10 mouse cellular contexts compared by ENCODE assay signal in the genomic region with DNA sequence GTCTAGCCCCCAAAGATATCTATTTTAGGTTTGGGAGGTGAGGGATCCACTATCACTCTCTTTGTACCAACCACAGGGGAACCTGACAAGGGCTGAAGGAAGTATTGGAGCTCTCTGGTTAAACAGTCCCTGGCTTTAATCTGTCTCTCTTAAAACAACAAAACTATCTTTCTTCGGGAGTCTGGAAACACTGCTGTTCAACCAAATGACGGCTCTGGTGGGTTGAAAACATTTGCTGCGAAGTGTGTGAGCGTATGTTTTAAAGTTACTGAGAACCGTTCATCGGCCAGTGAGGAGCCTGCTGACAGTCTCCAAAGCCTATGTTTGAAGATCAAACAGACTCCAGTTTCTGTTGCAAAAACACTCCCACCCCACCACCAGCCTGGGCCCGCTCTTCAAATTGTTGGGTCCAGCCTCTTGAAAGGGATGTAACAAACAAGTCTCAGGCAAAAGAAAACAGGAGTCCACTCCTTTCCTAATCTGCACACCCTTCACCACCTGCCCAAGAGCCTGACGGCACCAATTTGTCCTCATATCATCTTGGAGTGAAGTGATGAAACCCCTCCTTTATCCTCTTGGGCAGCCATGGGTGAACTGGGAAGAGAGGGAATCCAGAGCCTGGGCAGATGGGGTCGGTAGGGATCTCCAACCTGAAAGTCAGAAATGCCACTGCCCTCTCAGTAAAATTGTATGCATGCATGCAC. TPM values are rescaled to one million over a fixed set of nuclear protein-coding genes. Genes with fewer than 3 reads are reported as not detected.
DNase-seq lines count a peak whose midpoint lies in the region; ATAC-seq and TF ChIP-seq lines count a peak whose summit lies in the region.
"Had no signal": no experiment of that assay in that cellular context is flagged by ENCODE, and none has a peak within 500 bp of the region (broad histone marks: within the 10 kb centered on the region; RNA-seq: fewer than 3 reads in every experiment).

No protein-coding gene starts in this region.

- H3K27me3 ChIP-seq in heart, embryonic 12.5 days (replicated peaks): peaks cover 92% of the 10 kb centered on the region
- H3K27me3 ChIP-seq in lung, embryonic 14.5 days (ENCODE audit: insufficient read depth, low read length): peaks cover 16% of the 10 kb centered on the region
- H3K27me3 ChIP-seq in forebrain, postnatal 0 days (ENCODE audit: insufficient read depth, low read length): peaks cover 11% of the 10 kb centered on the region
- peaks cover 25% of the 10 kb centered on the region for H3K27me3 ChIP-seq in midbrain, embryonic 15.5 days (replicated peaks)

- H3K4me2 ChIP-seq in heart, embryonic 12.5 days: peak overlapping the region; percentile 49
- peak overlapping the region; percentile 38; the same call in 1 of the 2 replicates for H3K4me2 ChIP-seq in lung, embryonic 14.5 days
- H3K4me2 ChIP-seq in forebrain, postnatal 0 days (ENCODE audit: low read depth): no peak overlapping the region
- H3K4me2 ChIP-seq in midbrain, embryonic 15.5 days: peak overlapping the region; percentile 7; the same call in 1 of the 2 replicates

- H3K9me3 ChIP-seq in heart, embryonic 12.5 days (replicated peaks): no peaks in the 10 kb centered on the region
- H3K9me3 ChIP-seq in lung, embryonic 14.5 days (ENCODE audit: low read depth, low read length): no peaks in the 10 kb centered on the region
- H3K9me3 ChIP-seq in forebrain, postnatal 0 days (ENCODE audit: low read length): no peaks in the 10 kb centered on the region
- no peaks in the 10 kb centered on the region for H3K9me3 ChIP-seq in midbrain, embryonic 15.5 days

- WGBS in heart, embryonic 12.5 days: 8% methylated on average over 9 of the region's 9 CpGs
- 39% methylated on average over 9 of the region's 9 CpGs for WGBS in lung, embryonic 14.5 days
- 53% methylated on average over 9 of the region's 9 CpGs for WGBS in forebrain, postnatal 0 days
- 29% methylated on average over 9 of the region's 9 CpGs for WGBS in midbrain, embryonic 15.5 days

- intact Hi-C loops in heart, postnatal 25 days (cut with DNase I): no loop called here

- H3K36me3 ChIP-seq in heart, embryonic 12.5 days: no peaks in the 10 kb centered on the region
- H3K36me3 ChIP-seq in lung, embryonic 14.5 days (ENCODE audit: insufficient read depth): 0 out of 2 replicates have a peak, but pooled peaks cover 4% of the 10 kb centered on the region
- H3K36me3 ChIP-seq in forebrain, postnatal 0 days (ENCODE audit: insufficient read depth): no peaks in the 10 kb centered on the region
- H3K36me3 ChIP-seq in midbrain, embryonic 15.5 days (replicated peaks): no peaks in the 10 kb centered on the region

- no peak for TF ChIP-seq CTCF in lung, embryonic 14.5 days (IDR thresholded peaks at IDR 0.05; ENCODE audit: low read depth)
- TF ChIP-seq CTCF in forebrain, postnatal 0 days (IDR thresholded peaks at IDR 0.05; ENCODE audit: low read depth): no peak

- peaks cover 37% of the 10 kb centered on the region for H3K4me1 ChIP-seq in heart, embryonic 12.5 days (replicated peaks)
- 0 out of 2 replicates have a peak, but pooled peaks cover 3% of the 10 kb centered on the region for H3K4me1 ChIP-seq in lung, embryonic 14.5 days (ENCODE audit: insufficient read depth)
- peaks cover 3% of the 10 kb centered on the region; the same call in 1 of the 2 replicates for H3K4me1 ChIP-seq in forebrain, postnatal 0 days (ENCODE audit: insufficient read depth)
- H3K4me1 ChIP-seq in midbrain, embryonic 15.5 days: peaks cover 17% of the 10 kb centered on the region

- no peak for ATAC-seq in heart, embryonic 12.5 days (ENCODE audit: insufficient number of reproducible peaks, low FRiP score)
- ATAC-seq in lung, embryonic 14.5 days (ENCODE audit: insufficient read depth): no peak
- 0 out of 2 replicates have a peak, but pooled peaks have one; percentile 21 for ATAC-seq in forebrain, postnatal 0 days
- no peak for ATAC-seq in midbrain, embryonic 15.5 days (replicated peaks)

- no peak overlapping the region for H3K27ac ChIP-seq in heart, embryonic 12.5 days (ENCODE audit: poor library complexity, severe bottlenecking)
- H3K27ac ChIP-seq in lung, embryonic 14.5 days (ENCODE audit: low read depth): no peak overlapping the region
- H3K27ac ChIP-seq in forebrain, postnatal 0 days (ENCODE audit: low read depth, low read length): no peak overlapping the region
- H3K27ac ChIP-seq in midbrain, embryonic 15.5 days: no peak overlapping the region

- DNase-seq in heart, postnatal 25 days (ENCODE audit: low spot score): no peak
- no peak for DNase-seq in lung, embryonic 14.5 days
- DNase-seq in lung, postnatal 14 days: no peak
- peak; percentile 33 for DNase-seq in forebrain, postnatal 0 days
- DNase-seq in right cerebral cortex, postnatal 36 days (ENCODE audit: low spot score in 2 of 2): no peak
- DNase-seq: spleen, adult 18-20 months had no signal

- H3K4me3 ChIP-seq in heart, embryonic 12.5 days: no peak overlapping the region
- no peak overlapping the region for H3K4me3 ChIP-seq in lung, embryonic 14.5 days (ENCODE audit: low read depth, low read length)
- no peak overlapping the region for H3K4me3 ChIP-seq in forebrain, postnatal 0 days (ENCODE audit: low read depth, low read length)
- H3K4me3 ChIP-seq in midbrain, embryonic 15.5 days: no peak overlapping the region

- H3K9ac ChIP-seq in heart, embryonic 12.5 days: no peak overlapping the region
- H3K9ac ChIP-seq in lung, embryonic 14.5 days: no peak overlapping the region
- H3K9ac ChIP-seq in forebrain, postnatal 0 days: no peak overlapping the region
- H3K9ac ChIP-seq in midbrain, embryonic 15.5 days: no peak overlapping the region

RNA-seq across cellular contexts. Expression of gene Trabd2b, which starts 4.6 kb away (rescaled TPM):
- 1.1 and 1.5 TPM in 2 replicates for polyA plus RNA-seq in heart, embryonic 12.5 days (2016; fragmentation: Nextera tagmentation; extraction: Ambion mirVana)
- 10 to 100 TPM; 53.5 to 62.8 TPM for total RNA-seq in heart, postnatal 25 days (2021)
- polyA plus RNA-seq in lung, embryonic 14.5 days (2014; fragmentation: Nextera tagmentation; extraction: Ambion mirVana): 4.6 and 4.7 TPM in 2 replicates
- total RNA-seq in forebrain, postnatal 0 days (2014; rRNA removed): 0.71 and 0.92 TPM in 2 replicates
- polyA plus RNA-seq in forebrain, postnatal 0 days (2015; fragmentation: Nextera tagmentation; extraction: Ambion mirVana): 0.43 and 0.63 TPM in 2 replicates
- polyA plus RNA-seq in midbrain, embryonic 15.5 days (2015; fragmentation: Nextera tagmentation; extraction: Ambion mirVana): 0.60 and 0.65 TPM in 2 replicates
- total RNA-seq: common myeloid progenitor, adult 5-6 weeks; neutrophil, adult 5-6 weeks had no signal
